Mouse (Mus musculus) midbrain, embryonic 13.5 days (tissue): ENCODE data around the gene Wwp2. TPM values are rescaled to one million over a fixed set of nuclear protein-coding genes. Genes with fewer than 3 reads are reported as not detected.

Experiments used
- ATAC-seq: fragments of 200-750 bp; cut with Nextera tagmentation; 2 replicates; pipeline ENCODE4 v1.8.0; 2017; ENCODE audit warnings: mild to moderate bottlenecking, moderate TSS enrichment, moderate library complexity
- H3K27ac ChIP-seq: fragments of 300-500 bp; sonication (generic); 2 replicates; pipeline ENCODE4 v1.5.1; 2015; ENCODE audit warnings: inconsistent platforms, mild to moderate bottlenecking, moderate library complexity
- H3K27me3 ChIP-seq: fragments of 300-500 bp; sonication (generic); 2 replicates; pipeline ENCODE4 v1.6.1; 2015; ENCODE audit warnings: mild to moderate bottlenecking, inconsistent platforms
- H3K36me3 ChIP-seq: fragments of 300-500 bp; sonication (generic); 2 replicates; pipeline ENCODE4 v1.6.1; 2015; ENCODE audit warnings: mild to moderate bottlenecking, inconsistent platforms
- H3K4me1 ChIP-seq: fragments of 300-500 bp; sonication (generic); replicated peaks from 2 replicates; pipeline ENCODE4 v1.6.1; 2015; ENCODE audit warnings: inconsistent platforms
- H3K4me2 ChIP-seq: fragments of 300-500 bp; sonication (generic); replicated peaks from 2 replicates; pipeline ENCODE4 v1.6.1; 2015; ENCODE audit warnings: moderate library complexity, mild to moderate bottlenecking, inconsistent platforms
- H3K4me3 ChIP-seq: fragments of 300-500 bp; sonication (generic); replicated peaks from 2 replicates; pipeline ENCODE4 v1.5.1; 2015; ENCODE audit warnings: mild to moderate bottlenecking, inconsistent platforms
- H3K9ac ChIP-seq: fragments of 300-500 bp; sonication (generic); replicated peaks from 2 replicates; pipeline ENCODE4 v1.6.1; 2015; ENCODE audit warnings: mild to moderate bottlenecking, inconsistent platforms
- H3K9me3 ChIP-seq: fragments of 300-500 bp; sonication (generic); 2 replicates; pipeline ENCODE4 v1.6.1; 2016; ENCODE audit warnings: mild to moderate bottlenecking, inconsistent platforms
- WGBS: fragments of 180-500 bp; shearing (Covaris S2); methylation state at CpG from one replicate; pipeline ENCODE4 v1.1.7; 2015; 5-methylcytosine and 5-hydroxymethylcytosine counted together
- polyA plus RNA-seq: library from polyadenylated mRNA; unstranded; fragments of >200 nt; fragmentation: Nextera tagmentation; extraction: Ambion mirVana; gene quantifications from 2 replicates; pipeline ENCODE4 v1.2.1, GENCODE M21; 2015

The Wwp2 gene
- polyA plus RNA-seq, 1 experiment from 2014 or later = 48.9 TPM

DNA sequence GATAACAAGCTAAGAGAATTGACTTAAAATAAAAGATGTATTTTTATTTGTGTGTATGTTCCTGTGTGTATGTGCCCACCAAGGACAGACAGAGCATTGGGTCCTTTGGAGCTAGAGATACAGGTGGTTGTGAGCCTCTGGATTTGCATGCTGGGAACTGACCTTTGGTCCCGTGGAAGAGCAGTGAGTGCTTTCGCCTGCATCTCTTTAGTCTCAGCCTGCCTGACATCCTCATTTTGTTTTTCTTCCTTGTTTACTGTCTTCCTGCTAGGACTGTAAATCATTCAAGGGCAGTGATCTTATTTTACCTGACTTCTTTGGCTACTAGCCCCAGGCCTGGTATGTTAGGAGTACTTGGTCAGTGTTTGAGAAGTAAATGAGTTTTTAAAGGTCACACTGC is 1.5 kb downstream of the Wwp2 start:
- H3K4me2 ChIP-seq = peak overlapping the region; percentile 74; the same call in 1 of the 2 replicates

GRCm38 (mm10) chr8:107439880-107440625 is 3.9 kb downstream of the Wwp2 start:
- Histone ChIP-seq H3K36me3 (no peaks in the 10 kb centered on the region), H3K27me3 (no peaks in the 10 kb centered on the region), H3K27ac (no peak overlapping the region), H3K4me1 (peaks cover 19% of the 10 kb centered on the region), H3K4me3 (no peak overlapping the region), H3K4me2 (no peak overlapping the region), H3K9ac (no peak overlapping the region), H3K9me3 (no peaks in the 10 kb centered on the region)
- 93% methylated on average over 3 of the region's 3 CpGs for WGBS
- ATAC-seq = no peak

More for the DNA sequence above, 1.5 kb downstream of the Wwp2 start:
- H3K27ac ChIP-seq = no peak overlapping the region
- H3K4me1 ChIP-seq = peaks cover 19% of the 10 kb centered on the region
- H3K27me3 ChIP-seq = no peaks in the 10 kb centered on the region
- H3K4me3 ChIP-seq = no peak overlapping the region
- no peaks in the 10 kb centered on the region for H3K36me3 ChIP-seq
- no peaks in the 10 kb centered on the region for H3K9me3 ChIP-seq
- no peak for ATAC-seq
- whole genome bisulfite sequencing = 83% methylated on average over 2 of the region's 2 CpGs
- H3K9ac ChIP-seq = no peak overlapping the region

GRCm38 (mm10) chr8:107444626-107445025 is 8.5 kb downstream of the Wwp2 start:
- Histone ChIP-seq H3K9me3 (no peaks in the 10 kb centered on the region), H3K27ac (no peak overlapping the region), H3K27me3 (no peaks in the 10 kb centered on the region), H3K9ac (no peak overlapping the region), H3K36me3 (no peaks in the 10 kb centered on the region), H3K4me2 (no peak overlapping the region), H3K4me1 (peaks cover 9% of the 10 kb centered on the region; the same call in 1 of the 2 replicates), H3K4me3 (no peak overlapping the region)
- WGBS = 92% methylated on average over 3 of the region's 3 CpGs
- ATAC-seq = no peak

DNA sequence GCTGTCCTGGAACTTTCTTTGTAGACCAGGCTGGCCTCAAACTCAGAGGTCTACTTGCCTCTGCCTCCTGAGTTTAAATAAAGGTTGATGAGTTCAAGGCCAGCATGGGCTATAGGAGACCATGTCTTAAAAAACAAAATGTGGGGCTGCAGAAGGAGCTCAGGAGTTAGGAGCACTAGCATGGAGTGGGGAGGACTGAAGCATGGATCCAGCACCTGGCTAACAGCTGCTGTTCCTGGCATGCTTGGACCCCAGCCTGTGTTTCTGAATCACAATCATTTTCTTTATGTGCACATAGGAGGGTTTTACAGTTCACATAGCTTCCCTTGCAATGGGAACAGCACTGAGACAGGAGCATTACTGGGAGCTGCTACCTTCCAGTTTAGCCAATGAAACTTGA is 11.5 kb downstream of the Wwp2 start:
- Histone ChIP-seq H3K9me3 (no peaks in the 10 kb centered on the region), H3K4me3 (no peak overlapping the region), H3K4me1 (peaks cover 9% of the 10 kb centered on the region; the same call in 1 of the 2 replicates), H3K36me3 (0 out of 2 replicates have a peak, but pooled peaks cover under 1% of the 10 kb centered on the region), H3K9ac (no peak overlapping the region), H3K27ac (no peak overlapping the region), H3K27me3 (no peaks in the 10 kb centered on the region), H3K4me2 (no peak overlapping the region)
- ATAC-seq = no peak

DNA sequence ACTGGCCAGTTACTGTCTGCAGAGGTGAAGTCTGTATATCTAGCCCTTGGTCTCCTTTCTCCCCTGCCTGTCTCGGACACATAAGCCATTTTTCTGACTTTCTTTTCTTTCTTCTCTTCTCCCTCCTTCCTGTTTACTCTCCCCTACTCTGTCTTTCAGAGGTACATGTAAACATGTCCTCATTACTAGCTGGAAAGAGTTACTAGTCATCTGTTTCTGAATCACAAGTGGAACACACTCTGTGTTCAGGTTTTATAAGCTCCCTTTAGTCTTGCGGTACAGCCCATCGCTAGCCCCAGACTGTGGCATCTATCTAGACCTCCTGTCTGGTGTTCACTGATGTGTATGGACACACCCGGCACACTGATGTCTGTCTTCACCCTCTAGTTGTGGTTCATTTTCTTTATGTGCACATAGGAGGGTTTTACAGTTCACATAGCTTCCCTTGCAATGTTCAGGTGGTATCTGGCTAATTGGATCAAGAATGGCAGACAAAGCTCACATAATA is 12.3 kb downstream of the Wwp2 start:
- H3K4me3 ChIP-seq = no peak overlapping the region
- H3K4me1 ChIP-seq = peaks cover 9% of the 10 kb centered on the region; the same call in 1 of the 2 replicates
- H3K9ac ChIP-seq = no peak overlapping the region
- no peaks in the 10 kb centered on the region for H3K27me3 ChIP-seq
- H3K4me2 ChIP-seq = no peak overlapping the region
- no peak overlapping the region for H3K27ac ChIP-seq
- no peaks in the 10 kb centered on the region for H3K9me3 ChIP-seq
- peaks cover 7% of the 10 kb centered on the region for H3K36me3 ChIP-seq
- ATAC-seq = no peak
- WGBS = 67% methylated on average over 4 of the region's 4 CpGs

GRCm38 (mm10) chr8:107449130-107449529 is 13.0 kb downstream of the Wwp2 start:
- Histone ChIP-seq H3K27me3 (no peaks in the 10 kb centered on the region), H3K27ac (no peak overlapping the region), H3K4me2 (no peak overlapping the region), H3K4me1 (peaks cover 9% of the 10 kb centered on the region; the same call in 1 of the 2 replicates), H3K4me3 (no peak overlapping the region), H3K9ac (no peak overlapping the region), H3K36me3 (peaks cover 14% of the 10 kb centered on the region), H3K9me3 (no peaks in the 10 kb centered on the region)
- ATAC-seq = no peak
- WGBS = 30% methylated on average over 8 of the region's 8 CpGs

DNA sequence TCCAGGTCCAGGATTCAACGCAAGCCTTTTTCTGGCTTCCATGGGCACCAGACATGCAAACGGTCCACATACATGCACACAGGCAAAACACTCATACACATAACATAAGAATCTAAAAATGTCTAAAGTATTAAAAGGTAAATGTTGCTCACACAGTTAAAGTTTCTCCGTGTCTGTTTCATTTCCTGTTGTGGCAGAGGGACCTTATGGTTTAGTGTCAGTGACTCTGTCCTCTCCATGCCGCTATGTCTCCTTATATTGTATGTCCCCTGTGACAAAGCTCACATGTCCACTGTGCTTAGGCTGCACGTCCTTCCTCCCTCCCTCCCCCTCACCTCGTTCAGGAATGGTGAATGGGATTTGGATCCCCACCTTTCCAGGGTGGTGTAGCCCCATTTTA is 13.5 kb downstream of the Wwp2 start:
- H3K27ac ChIP-seq = no peak overlapping the region
- no peak overlapping the region for H3K9ac ChIP-seq
- ATAC-seq = no peak
- H3K4me3 ChIP-seq = no peak overlapping the region
- no peaks in the 10 kb centered on the region for H3K9me3 ChIP-seq
- H3K36me3 ChIP-seq = peaks cover 14% of the 10 kb centered on the region
- H3K4me1 ChIP-seq = peaks cover 9% of the 10 kb centered on the region; the same call in 1 of the 2 replicates
- no peaks in the 10 kb centered on the region for H3K27me3 ChIP-seq
- H3K4me2 ChIP-seq = no peak overlapping the region
- WGBS = 80% methylated on average over 6 of the region's 6 CpGs

GRCm38 (mm10) chr8:107451414-107452066 is 15.4 kb downstream of the Wwp2 start:
- Histone ChIP-seq H3K4me2 (no peak overlapping the region), H3K9me3 (no peaks in the 10 kb centered on the region), H3K27ac (no peak overlapping the region), H3K27me3 (no peaks in the 10 kb centered on the region), H3K36me3 (peaks cover 17% of the 10 kb centered on the region), H3K4me1 (peaks cover 9% of the 10 kb centered on the region; the same call in 1 of the 2 replicates), H3K4me3 (no peak overlapping the region), H3K9ac (no peak overlapping the region)
- WGBS = 90% methylated on average over 13 of the region's 13 CpGs
- no peak for ATAC-seq

GRCm38 (mm10) chr8:107453386-107453785 is 17.2 kb downstream of the Wwp2 start:
- ATAC-seq = no peak
- no peak overlapping the region for H3K4me2 ChIP-seq

DNA sequence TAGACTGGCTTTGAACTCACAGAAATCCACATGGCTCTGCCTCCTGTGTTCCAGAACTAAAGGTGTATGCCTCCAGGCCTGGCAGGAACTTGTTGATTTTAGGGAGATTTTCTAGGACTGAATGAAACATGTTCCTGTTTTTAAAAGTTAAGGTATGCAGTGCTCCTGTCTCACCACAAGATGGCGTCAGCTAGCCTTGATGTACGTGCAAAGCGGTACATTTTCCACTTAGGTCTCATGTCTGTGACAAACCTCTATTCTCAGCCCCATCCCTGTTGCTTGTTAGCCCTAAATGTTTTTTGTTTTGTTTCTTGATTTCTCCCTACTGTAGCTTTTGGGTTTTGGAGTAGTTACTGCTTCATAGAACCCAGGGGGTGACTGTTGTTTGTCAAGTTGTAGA is 19.1 kb downstream of the Wwp2 start:
- WGBS = 15% methylated on average over 3 of the region's 3 CpGs
- H3K4me2 ChIP-seq = no peak overlapping the region
- H3K27me3 ChIP-seq = no peaks in the 10 kb centered on the region

More at GRCm38 (mm10) chr8:107453386-107453785, 17.2 kb downstream of the Wwp2 start:
- WGBS = 94% methylated on average over 11 of the region's 11 CpGs
- no peak overlapping the region for H3K27ac ChIP-seq
- H3K9ac ChIP-seq = no peak overlapping the region
- peaks cover 8% of the 10 kb centered on the region; the same call in 1 of the 2 replicates for H3K4me1 ChIP-seq
- peaks cover 29% of the 10 kb centered on the region for H3K36me3 ChIP-seq
- H3K9me3 ChIP-seq = no peaks in the 10 kb centered on the region
- H3K4me3 ChIP-seq = no peak overlapping the region
- H3K27me3 ChIP-seq = no peaks in the 10 kb centered on the region

DNA sequence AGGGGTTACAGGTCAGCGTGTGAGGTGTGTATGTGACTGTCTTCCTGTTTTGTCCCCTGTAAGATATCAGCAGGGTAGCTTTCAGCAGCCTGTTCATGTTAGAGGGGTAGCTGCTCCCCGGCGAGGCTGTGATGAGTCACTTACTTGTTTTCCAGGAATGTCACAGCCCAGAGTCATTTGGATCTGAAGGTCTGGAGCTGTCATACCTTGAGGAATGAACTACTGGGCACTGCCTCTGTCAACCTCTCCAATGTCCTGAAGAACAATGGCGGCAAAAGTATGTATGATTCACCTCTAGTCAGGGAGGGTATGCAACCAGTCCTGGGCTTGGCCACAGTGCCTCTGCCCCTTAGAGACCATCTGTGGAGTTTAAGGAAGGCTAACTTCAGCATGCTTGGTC is 21.6 kb downstream of the Wwp2 start:
- WGBS = 80% methylated on average over 4 of the region's 4 CpGs

More for the DNA sequence above, 19.1 kb downstream of the Wwp2 start:
- Histone ChIP-seq H3K9ac (no peak overlapping the region), H3K4me3 (no peak overlapping the region), H3K36me3 (peaks cover 40% of the 10 kb centered on the region), H3K9me3 (no peaks in the 10 kb centered on the region), H3K27ac (no peak overlapping the region; the same call in 1 of the 2 replicates), H3K4me1 (no peaks in the 10 kb centered on the region)
- ATAC-seq = no peak

DNA sequence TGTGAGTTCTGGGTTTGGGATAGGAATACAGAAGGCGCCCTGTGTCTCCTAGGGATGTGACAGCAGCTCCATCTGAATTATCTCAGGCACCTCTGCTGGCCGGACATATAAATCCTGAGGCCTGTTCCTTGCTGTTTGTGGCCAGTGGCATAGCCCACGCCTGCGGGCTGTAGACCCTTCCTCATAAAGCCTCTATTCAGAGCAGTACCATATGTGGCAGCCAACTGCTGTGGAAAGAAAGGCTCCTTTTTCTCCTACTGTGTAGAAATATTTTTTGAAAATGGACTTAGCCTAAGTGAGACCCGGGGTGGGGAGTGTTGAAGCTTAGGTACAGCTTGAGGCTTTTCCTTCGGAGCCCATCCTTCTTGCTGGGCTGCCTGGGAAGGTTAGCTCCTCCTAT is 22.1 kb downstream of the Wwp2 start:
- no peaks in the 10 kb centered on the region for H3K27me3 ChIP-seq
- H3K27ac ChIP-seq = no peak overlapping the region
- peaks cover 59% of the 10 kb centered on the region for H3K36me3 ChIP-seq
- no peaks in the 10 kb centered on the region for H3K9me3 ChIP-seq
- H3K4me3 ChIP-seq = no peak overlapping the region
- H3K4me2 ChIP-seq = no peak overlapping the region
- no peak overlapping the region for H3K9ac ChIP-seq
- WGBS = 91% methylated on average over 6 of the region's 6 CpGs
- no peaks in the 10 kb centered on the region for H3K4me1 ChIP-seq
- ATAC-seq = no peak

More for the DNA sequence above, 21.6 kb downstream of the Wwp2 start:
- no peak for ATAC-seq
- Histone ChIP-seq H3K4me3 (no peak overlapping the region), H3K27ac (no peak overlapping the region), H3K4me1 (no peaks in the 10 kb centered on the region), H3K36me3 (peaks cover 59% of the 10 kb centered on the region), H3K27me3 (no peaks in the 10 kb centered on the region), H3K9ac (no peak overlapping the region), H3K4me2 (no peak overlapping the region), H3K9me3 (no peaks in the 10 kb centered on the region)
